In the genomic region with DNA sequence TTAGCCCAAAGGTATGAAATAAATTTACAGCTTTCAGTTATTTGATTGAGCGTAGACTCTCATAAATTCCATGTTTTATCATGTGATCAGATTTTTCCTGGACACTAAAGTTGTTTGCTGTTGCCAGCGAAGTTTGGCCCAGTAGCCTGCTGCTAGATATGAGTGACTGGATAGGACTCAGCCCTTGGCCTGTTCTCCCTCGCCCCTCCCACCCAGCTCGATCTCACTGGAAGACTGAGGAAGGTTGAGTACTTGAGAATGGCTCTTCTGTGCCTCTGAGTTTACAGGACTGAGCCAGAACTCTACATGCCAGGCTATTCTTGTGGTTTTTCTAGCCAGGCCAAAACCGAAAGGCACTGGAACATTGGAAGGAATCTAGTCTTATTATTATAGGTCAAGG, we compare ENCODE assay signal across 16 mouse cellular contexts.
DNase-seq lines count a peak whose midpoint lies in the region; ATAC-seq lines count a peak whose summit lies in the region.
"Had no signal": no experiment of that assay in that cellular context is flagged by ENCODE, and none has a peak within 500 bp of the region (broad histone marks: within the 10 kb centered on the region; RNA-seq: fewer than 3 reads in every experiment).

No protein-coding gene starts in this region.

- H3K4me1 ChIP-seq in brown adipose tissue, adult 24 weeks (ENCODE audit: control insufficient read depth, insufficient read depth, insufficient read length, low read length) = no peaks in the 10 kb centered on the region
- H3K4me1 ChIP-seq in liver, embryonic 11.5 days (replicated peaks; ENCODE audit: control insufficient read depth, insufficient read depth, low read length) = no peaks in the 10 kb centered on the region
- H3K4me1 ChIP-seq: heart, embryonic 15.5 days; intestine, embryonic 15.5 days; liver, embryonic 13.5 days had no signal

- 82% methylated on average over 5 of the region's 5 CpGs for WGBS in liver, embryonic 11.5 days

- no peak for ATAC-seq in liver, embryonic 11.5 days (replicated peaks; ENCODE audit: low FRiP score)
- ATAC-seq: forebrain, embryonic 13.5 days; intestine, embryonic 15.5 days; Patski had no signal

- no peaks in the 10 kb centered on the region for H3K36me3 ChIP-seq in liver, embryonic 11.5 days (ENCODE audit: control insufficient read depth, insufficient read depth, low read length)
- H3K36me3 ChIP-seq: heart, embryonic 15.5 days; liver, embryonic 13.5 days had no signal

- H3K4me2 ChIP-seq in liver, embryonic 11.5 days = no peak overlapping the region
- H3K4me2 ChIP-seq: forebrain, embryonic 13.5 days; heart, embryonic 15.5 days; intestine, embryonic 15.5 days; liver, embryonic 13.5 days had no signal

- H3K27ac ChIP-seq in brown adipose tissue, adult 24 weeks (replicated peaks; ENCODE audit: low read depth, low read length) = peak overlapping the region; percentile 43; the same call in 1 of the 2 replicates
- no peak overlapping the region for H3K27ac ChIP-seq in liver, embryonic 11.5 days (ENCODE audit: low read depth, low read length)
- H3K27ac ChIP-seq: forebrain, embryonic 13.5 days; heart, embryonic 15.5 days; intestine, embryonic 15.5 days; left cerebral cortex, adult 2 months; liver, embryonic 13.5 days had no signal

- H3K4me3 ChIP-seq in brown adipose tissue, adult 24 weeks (ENCODE audit: insufficient read depth, low read depth, low read length) = no peak overlapping the region
- no peak overlapping the region for H3K4me3 ChIP-seq in liver, embryonic 11.5 days (ENCODE audit: low read depth, low read length)
- H3K4me3 ChIP-seq: forebrain, embryonic 13.5 days; heart, embryonic 15.5 days; intestine, embryonic 15.5 days; left cerebral cortex, adult 2 months; liver, embryonic 13.5 days; myocyte had no signal

- H3K9me3 ChIP-seq in liver, embryonic 11.5 days (ENCODE audit: control insufficient read depth, low read length) = no peaks in the 10 kb centered on the region
- H3K9me3 ChIP-seq: forebrain, embryonic 13.5 days; heart, embryonic 15.5 days; intestine, embryonic 15.5 days; liver, embryonic 13.5 days had no signal

- H3K27me3 ChIP-seq in liver, embryonic 11.5 days (replicated peaks; ENCODE audit: control insufficient read depth, insufficient read depth, low read length) = no peaks in the 10 kb centered on the region
- H3K27me3 ChIP-seq: forebrain, embryonic 13.5 days; heart, embryonic 15.5 days; intestine, embryonic 15.5 days; liver, embryonic 13.5 days; Patski had no signal

- DNase-seq in kidney, postnatal 10 days = peak; percentile 21
- DNase-seq in kidney, adult 9 months = no peak
- DNase-seq in gastrocnemius, postnatal 4 days (ENCODE audit: low spot score in 2 of 2) = peak; percentile 27 to 47
- peak; percentile 54 for DNase-seq in lung, postnatal 14 days
- DNase-seq in liver, embryonic 11.5 days (ENCODE audit: low spot score) = no peak
- no peak for DNase-seq in cerebellum, postnatal 10 days
- DNase-seq: cerebellum, adult 9-11 months; liver, embryonic 13.5 days; spleen, adult 18-20 months had no signal

- H3K9ac ChIP-seq in liver, embryonic 11.5 days (ENCODE audit: low read depth, low read length) = no peak overlapping the region
- H3K9ac ChIP-seq: forebrain, embryonic 13.5 days; heart, embryonic 15.5 days; intestine, embryonic 15.5 days; liver, embryonic 13.5 days had no signal

Comparison
In these comparisons a context has a peak if more than half of its experiments do, and no peak if none do; other contexts are left out.
1. DNase-seq: peak in kidney, postnatal 10 days (single experiment), gastrocnemius, postnatal 4 days (2 of 2) and lung, postnatal 14 days (single experiment); none in kidney, adult 9 months (single experiment), liver, embryonic 11.5 days (single experiment) and cerebellum, postnatal 10 days (0 of 2).